Mouse (Mus musculus) T-helper 1 cell (primary cell): Measurements from ENCODE around the gene Ttc9b.
"Not testable (repeated sequence)": the region's sequence is repeated elsewhere in the genome, so short reads cannot be mapped to it uniquely, and the experiment has no call there.

Source experiments
- in situ Hi-C: fragments of 300-600 bp; cut with MboI, MseI; formaldehyde crosslinking; loops from one replicate; pipeline ENCODE4 v1.15.1; 2025; ENCODE audit warnings: high pct_unique_total_duplicates

Gene Ttc9b

DNA sequence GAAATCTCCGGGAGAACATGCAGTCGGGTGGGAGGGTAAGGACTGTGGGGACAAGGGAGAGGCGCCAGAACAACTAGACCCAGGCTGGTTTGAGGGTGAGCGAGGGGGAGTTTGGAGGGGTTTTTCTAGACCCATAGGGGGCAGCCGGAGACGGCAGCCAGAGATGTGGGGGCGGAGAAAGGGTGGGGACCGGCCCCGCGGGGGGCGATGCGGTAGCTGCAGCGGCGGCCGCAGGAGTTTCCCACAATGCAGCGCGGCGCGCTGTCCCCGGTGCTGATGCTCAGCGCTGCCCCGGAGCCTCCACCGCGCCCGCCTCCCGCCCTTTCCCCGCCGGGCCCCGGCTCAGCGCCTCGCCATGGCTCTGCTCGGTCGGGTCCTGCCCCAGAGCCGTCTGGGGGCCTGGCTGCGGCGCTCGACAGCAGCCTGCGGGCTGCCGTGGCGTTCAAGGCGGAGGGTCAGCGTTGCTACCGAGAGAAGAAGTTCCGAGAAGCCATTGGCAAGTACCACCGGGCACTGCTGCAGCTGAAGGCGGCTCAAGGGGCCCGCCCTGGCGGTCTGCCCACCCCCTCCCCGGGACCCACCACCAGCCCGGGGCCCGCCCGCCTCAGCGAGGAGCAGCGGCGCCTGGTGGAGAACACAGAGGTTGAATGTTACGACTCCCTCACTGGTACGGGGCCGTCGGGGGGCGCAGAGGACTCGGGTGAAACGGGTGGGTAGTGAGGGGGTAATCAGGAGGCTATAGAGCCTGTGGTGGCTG lies at the start of gene Ttc9b:
Ttc9b (plus strand) TSS at position 235 of the 757 bp plus-strand sequence.
- in situ Hi-C loops: loop anchor here (5.0 kb wide), 1 partner anchor 73 kb away; no protein-coding TSS in a partner anchor

DNA sequence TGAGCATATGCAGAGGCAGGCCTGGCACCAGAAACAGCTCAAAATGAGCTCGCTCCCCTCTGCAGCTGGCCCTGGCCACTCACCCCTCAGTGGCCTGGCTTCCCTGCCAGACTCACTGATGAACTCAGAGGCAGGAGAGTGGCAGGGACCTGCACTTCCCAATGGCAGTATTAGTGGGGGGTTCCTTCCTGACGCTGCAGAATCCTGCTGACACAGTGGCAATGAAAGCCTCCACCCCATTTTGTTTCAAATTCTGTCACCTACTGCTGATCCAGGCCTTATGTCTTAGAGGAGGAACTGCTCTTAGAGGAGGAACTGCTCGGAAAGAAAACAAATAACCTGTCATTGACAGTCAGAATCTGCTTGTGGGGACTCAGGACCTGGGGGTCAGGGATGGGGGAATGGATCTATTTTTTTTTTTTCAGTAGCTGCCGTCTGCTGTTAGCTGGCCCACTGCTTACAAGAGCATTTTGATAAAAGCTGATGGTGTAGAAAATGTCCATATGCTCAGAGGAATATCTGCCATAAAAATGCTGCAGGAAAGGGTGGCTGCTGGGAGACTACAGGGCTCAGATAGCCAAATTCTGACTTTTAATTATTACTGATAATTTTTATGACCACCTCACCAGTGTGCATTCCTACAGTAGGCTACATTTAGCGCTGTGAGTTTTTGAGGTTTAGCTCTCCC lies 48.9 kb upstream of the Ttc9b start:
- in situ Hi-C loops: no loop called here

DNA sequence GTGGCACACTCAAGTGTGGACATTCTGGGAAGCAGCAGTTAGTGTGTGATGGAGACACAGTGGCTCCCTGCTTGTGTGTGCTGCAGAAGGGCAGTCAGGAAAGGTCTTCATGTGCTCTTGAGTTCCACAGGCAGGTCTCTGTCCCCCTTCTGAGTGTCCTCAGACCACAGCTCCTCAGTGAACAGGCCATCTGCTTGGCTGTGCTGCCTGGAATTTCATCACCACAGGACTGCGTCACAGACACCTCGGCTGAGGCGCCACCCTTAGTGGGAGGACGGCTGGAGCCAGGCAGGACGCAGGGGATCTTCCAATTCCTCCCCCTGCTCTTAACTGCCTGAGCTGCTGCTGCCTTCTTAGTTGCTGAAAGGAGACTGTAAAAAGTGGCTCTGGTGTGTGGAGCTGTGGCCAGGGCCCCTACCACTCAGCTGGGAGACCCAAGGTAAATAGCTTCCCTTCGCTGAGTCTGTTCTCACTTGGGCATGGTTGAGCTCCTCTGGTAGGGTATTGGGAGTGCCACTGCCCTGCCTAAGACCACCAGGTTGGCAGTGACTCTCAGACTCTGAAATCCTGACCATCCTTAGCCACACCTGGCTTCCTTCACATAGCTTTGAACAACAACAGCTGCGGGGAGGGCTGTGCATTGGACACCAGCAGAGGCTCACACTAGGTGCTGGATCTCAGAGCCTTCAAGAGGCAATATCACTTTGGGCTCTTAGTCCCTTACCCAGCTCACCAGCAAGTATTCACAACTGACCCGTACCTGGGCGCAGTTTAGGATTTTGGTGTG lies 48.0 kb upstream of the Ttc9b start:
- in situ Hi-C loops: no loop called here

DNA sequence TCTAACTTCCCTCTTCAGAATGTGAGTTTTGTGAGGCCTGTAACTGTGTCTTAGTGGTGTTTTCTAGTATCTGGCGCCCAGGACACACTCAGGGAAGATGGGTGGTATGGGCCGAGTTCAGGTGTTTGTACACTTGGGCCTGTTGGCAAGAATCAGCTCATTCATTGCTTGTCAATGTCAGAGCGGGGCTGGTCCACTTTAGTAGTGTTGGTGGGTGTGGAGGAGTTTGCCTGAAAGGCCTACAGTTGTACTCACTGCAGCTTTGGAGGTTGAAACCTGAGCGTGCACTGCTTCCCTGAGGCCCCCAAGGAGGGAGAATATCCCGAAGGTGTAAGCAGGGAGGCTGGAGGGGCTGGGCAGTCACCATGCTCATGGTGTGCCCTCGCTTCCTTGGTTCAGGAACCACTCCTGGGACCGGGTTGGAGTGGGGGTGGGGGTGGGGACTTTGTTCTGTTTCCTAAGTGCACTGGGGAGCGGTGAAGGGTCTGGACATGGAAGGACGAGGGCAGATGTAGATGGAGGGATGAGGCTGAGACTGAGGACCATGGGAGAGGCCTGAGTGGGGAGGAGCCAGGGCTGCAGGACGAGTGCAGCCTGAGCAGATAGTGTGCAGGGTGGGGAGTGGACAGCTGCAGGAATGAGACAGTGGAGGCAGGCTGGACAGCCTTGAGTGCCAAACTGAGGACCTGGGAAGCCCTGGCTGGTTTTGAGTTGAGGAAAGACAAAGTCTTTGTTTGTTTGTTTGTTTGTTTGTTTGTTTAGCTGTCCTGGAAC lies 47.0 kb upstream of the Ttc9b start:
- in situ Hi-C loops: no loop called here

DNA sequence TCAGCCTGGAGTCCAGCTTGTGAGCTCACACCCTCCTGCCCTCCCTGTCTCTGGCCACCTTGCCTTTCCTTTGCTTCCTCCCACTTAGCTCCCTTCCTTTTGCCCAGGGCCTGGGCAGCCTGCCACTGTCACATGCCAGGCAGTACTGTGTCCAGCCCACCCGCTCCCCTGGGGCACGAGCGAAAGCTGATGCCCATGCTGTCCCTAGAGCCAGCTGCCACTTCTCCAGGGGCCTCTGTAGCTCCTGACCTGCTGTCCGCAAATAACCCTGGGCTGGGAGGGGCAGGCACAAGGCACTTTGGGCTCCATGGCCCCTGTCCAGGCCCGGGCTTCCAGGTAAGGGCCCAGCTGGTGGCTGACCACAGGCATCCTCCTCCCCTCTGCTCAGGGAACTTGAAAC lies 46.1 kb upstream of the Ttc9b start:
- in situ Hi-C loops: no loop called here

DNA sequence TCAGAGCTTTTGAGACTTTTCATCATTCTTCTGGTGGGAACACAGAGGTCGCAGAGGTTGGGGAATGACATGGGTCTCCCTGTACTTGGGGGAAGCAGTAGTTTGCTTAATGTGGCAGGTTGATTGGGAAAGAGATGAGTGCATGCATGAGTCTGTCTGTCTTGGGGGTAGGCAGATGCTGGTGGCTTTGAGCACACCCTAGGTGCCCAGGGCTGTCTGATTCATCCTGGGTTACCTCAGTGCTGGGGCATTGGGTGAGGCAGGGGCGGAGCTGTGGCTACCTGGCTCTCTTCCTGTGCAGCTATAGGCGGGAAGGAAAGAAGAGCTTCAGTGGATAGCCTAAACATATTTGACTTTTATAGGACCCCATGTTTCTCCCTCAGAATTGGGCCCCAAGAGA lies 45.6 kb upstream of the Ttc9b start:
- in situ Hi-C loops: no loop called here

DNA sequence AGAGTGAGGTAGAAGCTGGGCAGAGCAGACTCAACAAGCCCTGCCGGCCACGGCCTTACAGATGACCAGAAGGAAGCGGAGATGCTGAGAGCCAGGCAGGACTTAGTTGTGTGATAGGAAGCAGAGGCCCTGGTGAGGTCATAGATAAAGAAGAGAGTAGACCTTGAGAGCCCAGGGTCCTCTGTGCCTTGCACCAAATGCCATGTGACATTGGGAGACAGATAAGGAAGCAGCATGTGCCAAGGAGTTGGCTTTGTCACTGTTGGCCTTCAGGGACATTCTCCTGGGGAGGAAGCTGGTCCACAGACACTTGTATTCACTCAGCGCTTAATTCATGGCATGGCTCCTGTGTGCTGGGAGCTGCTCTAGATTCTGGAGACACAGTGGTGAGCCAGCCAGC lies 44.4 kb upstream of the Ttc9b start:
- in situ Hi-C loops: no loop called here

DNA sequence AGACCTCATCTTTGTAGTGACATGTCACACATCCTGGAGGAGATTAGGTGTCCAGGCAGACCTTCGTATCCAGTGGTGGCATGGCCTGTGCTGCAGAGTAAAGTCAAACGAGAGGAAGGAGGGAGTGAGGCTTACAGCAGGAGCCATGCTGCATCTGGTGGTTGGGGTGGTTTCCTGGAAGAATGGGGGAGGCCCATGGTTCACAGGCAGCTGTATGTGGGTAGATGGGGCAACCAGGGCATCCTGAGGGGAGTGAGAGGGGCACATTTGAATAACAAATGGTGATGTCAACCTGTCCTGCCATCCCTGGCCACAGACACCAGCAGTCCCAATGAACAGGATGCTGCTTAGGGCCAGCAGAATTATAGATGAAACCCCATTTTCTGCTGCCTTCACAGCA lies 44.0 kb upstream of the Ttc9b start:
- in situ Hi-C loops: no loop called here

DNA sequence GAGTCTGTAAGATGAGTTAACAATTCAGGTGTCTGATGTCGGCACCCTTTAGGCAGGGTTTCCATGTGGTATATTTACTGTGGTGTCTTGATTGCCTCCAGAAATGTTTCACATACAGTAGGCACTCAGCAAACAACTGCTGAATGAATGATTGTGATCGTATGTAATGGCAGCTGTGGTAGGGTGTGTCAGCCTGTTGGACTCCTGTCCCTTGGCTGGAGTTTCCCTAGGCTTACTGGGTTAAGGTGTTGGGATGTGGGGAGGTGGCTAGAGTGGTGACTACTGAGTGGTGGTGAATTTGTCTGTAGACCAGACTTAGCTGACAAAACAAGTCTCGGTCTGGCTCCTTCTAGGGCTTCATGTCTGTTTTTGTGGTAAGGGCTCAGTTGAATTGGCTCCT lies 43.3 kb upstream of the Ttc9b start:
- in situ Hi-C loops: no loop called here

DNA sequence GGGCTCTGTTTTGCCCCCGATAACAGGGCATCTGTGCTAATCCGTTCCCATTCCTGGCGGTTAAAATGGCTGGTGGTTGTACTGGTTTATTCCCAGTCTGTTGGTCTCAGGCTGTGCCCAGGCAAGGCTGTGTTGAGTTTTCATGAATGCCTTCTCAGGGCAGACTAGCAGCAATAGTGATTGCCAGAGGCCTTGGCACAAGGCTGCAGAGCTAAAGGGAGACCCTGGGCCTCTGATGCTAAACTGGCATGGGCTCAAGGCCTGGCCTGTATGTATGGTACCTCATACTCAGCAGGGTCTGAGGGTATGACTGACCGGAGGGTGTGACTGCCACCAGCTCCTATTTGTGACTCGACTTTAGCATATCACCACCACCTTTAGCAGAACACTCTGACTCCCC lies 42.8 kb upstream of the Ttc9b start:
- in situ Hi-C loops: no loop called here

DNA sequence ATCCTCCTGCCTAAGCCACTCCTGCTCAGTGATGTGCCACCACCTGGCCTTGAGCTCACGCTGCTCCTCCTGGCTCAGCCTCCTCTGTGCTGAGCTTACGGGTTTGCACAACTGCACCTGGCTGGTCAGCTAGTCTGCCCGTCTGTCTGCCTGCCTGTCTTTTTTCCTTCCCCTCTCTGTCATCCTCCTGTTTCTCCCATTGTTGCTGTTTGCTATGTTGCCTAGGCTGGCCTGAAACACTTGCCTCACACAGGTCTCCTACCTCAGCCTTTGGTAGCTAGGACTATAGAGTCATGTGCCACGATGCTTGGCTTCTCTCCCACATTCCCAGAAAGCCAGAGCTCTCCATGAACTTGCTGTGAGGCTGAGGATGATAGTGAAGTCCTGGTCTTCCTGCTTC lies 40.8 kb upstream of the Ttc9b start:
- in situ Hi-C loops: no loop called here

DNA sequence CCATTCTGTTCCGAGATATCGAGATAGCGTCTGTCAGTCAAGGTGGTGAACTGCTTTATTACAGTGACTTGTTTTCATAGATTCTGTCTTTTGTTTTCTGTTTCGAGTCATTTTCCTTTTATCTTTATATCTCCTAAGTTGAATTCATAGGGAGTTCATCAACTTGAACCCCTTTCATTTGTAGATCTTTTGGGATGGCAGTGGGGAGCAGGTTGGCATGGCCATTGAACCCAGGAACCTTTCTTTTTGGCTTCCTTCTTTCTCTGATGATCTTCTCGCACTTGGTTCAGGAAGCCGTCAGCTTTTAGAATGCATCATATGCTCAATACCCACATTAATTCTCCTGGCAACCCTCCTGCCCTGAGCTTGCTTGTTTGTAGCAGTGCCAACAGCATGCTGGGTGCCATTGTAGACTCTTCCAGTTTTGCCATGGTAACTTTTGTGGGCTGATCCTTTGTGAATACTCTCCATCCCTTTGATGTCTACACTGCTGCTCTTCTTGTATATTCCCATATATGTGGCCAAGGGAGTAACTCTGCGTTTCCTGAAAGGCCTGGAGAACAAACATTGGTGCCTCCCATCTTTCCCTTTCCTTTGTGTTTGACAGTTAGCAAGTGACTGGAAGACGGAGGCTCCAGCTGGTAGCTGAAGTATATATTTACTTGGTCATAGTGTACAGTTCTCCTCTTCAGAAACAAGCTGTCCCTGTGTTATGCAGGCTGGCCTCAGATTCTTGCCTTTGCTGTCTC lies 39.8 kb upstream of the Ttc9b start:
- in situ Hi-C loops: no loop called here

DNA sequence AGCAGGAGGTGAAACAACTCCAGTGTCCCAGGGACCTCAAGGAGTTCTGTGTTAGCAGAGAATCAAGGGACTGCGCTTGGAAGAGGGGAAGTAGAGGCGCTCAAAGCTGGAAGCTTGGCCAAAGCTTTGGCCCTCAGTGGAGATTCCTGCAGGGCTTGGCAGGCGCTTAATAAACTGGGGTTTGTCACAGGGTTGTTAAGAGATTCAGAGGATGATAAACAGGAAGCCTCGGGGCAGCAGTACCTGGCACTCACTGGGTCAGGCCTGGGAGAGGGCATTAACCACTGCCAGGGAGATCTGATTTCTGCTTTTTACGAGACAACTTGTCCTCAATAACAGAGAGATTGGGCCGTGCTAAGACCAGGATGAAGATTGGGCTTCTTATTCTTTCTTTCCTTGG lies 32.7 kb upstream of the Ttc9b start:
- in situ Hi-C loops: no loop called here

DNA sequence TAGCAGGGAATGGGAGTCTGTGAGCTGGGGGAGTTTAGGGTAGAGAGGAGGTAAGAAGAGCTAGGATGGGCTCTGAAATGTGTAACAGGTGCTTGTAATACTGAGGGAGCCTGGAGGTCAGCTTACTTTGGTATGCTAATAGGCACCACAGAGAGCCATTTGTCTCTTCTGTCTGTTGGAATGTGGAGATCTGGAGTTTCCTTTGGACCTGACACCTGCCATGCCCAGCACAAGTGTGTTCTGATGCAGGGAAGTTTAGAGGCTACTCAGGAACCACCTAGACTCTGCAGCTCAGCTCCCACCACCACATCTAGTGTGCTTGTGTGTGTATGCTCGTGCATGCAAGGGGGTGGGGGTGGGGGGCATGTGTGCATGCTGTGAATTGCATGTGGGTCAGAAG lies 31.5 kb upstream of the Ttc9b start:
- in situ Hi-C loops: no loop called here

DNA sequence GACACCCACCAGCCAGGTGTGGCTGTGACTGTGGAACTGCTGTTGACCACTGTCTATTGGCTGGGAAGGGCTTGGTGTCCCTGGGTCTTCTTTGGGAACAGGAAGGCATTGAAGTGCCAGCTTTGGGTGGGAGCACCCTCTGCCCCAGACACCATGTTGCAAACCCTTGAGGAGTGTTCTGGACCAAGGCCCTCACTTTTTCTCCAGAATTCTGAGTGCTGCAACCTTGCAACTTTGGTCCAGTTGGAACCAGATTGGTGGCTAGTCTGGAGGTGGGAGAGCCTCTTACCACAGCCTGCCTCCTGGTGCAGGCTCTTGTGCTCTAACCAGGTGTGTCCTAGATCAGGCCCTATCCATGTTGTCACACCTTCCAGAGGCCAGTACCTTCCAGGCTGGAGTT lies 28.7 kb upstream of the Ttc9b start:
- in situ Hi-C loops: no loop called here

DNA sequence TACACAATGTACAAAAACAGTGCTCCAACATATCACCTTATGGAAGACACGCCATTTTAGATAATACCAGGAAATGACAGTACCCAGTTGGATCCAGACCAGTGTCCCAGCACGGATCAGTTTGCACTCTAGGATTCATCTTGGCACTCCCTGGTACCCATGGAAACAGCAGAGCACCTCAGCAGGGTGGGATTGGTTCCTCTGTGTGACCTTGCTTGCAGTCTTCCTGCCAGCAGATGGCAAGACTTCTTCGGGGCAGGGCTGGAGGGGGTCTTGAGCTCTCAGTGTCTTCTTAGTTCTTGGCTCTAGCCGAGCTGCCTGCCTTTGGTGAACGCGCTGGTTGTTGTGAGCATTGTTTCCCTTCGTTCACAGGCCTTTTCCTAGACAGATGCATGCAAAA lies 26.0 kb upstream of the Ttc9b start:
- in situ Hi-C loops: no loop called here

DNA sequence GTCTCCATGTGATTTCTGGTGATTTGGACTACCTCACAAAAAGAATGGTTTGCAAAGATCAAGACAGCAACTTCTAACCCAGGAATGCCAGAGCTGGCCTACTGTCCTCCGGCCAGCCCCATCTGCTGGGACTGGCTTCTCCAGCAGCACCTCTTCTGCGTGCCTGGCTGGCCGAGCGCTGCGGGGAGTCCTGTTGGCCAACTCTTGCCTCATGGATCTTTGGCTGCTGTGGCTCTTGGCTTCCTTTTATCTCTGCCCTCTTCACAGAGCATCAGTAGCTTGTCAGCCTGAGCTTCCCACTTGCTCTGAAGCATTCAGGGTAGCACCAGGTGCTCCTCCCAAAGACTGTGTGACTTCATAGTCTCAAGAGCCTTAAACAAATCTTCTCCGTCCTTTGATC lies 25.5 kb upstream of the Ttc9b start:
- in situ Hi-C loops: no loop called here

DNA sequence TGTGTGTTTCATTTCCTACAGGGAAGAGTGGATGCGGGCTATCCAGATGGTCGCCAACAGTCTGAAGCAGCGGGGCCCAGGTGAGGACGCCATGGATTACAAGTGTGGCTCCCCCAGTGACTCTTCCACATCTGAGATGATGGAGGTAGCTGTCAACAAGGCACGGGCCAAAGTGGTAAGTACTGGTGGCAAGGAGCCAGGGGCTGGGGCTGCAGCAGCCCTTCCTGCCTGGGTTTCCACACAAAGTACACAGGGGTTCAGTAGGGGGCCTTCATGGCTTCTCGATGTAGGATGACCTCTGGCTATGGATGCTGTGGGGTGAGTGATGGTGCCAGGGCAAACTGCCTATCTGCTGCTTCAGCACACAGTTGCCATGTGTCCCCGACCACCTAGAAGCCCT lies 24.9 kb upstream of the Ttc9b start:
- in situ Hi-C loops: not testable (repeated sequence)

DNA sequence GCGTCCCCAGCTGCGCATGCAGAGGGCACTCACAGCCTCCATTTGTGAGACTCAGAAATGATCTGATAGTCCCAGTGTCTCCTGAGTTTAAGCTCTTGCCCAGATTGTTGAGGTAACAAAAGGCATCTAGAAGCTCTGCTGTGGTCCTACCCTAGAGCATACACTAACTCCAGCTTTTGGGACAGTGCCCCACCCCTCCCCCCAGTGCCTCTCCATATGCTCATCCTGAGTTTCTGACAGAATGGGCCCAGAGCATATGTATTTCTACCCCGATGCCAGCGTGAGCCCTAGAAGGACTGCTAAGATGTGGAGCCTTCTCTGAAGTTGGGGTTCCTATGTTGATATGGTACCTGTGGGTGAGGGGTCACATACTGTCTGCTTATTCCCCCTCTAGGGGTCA lies 22.3 kb upstream of the Ttc9b start:
- in situ Hi-C loops: no loop called here

DNA sequence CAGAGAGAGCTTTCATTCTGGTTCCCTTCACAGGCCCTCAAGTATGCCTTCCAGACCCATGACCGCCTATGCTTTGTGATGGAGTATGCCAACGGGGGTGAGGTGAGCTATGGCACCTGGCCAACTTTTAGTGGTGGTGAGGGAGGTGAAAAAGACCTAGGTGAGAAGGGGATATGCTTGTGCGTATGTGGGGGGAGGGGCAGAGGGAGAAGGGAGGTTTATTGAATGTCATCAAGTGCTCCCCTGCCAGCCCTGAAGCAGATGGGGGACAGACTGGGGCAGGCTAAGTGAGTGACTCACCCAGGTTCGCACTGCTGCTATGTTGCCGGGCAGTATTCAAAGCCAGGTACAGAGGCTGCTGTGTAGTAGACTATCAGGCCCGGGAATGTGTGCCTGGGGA lies 20.5 kb upstream of the Ttc9b start:
- in situ Hi-C loops: no loop called here

DNA sequence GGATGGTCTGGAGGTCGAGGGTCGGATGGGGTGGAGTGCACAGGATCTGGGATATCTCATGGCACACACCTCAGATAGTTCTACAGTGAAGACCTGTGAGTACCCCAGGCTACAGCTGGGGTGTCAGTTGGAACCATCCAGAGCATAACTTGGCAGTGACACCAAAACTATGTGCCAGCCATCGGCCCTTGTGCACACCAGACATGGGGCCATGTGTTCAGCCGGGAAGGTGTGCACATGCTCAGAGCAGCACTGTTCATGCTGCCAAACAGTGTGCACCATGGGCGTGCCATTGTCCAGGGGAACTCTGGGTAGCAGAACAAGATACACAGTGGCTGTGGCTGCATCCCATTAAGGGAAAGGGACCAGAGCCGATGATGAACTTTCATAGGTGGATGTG lies 19.0 kb upstream of the Ttc9b start:
- in situ Hi-C loops: no loop called here
